Mouse (Mus musculus) cerebellum, adult 18-20 months (tissue): ENCODE measurements around the gene Tenm3.

Experiments
- DNase-seq, 2 experiments: peaks; one replicate each; pipeline ENCODE4 v3.0.0; 2021

Gene Tenm3

GRCm38 (mm10) chr8:48313210-48313984 is 530.4 kb downstream of the Tenm3 start:
- DNase-seq, result no peak

DNA sequence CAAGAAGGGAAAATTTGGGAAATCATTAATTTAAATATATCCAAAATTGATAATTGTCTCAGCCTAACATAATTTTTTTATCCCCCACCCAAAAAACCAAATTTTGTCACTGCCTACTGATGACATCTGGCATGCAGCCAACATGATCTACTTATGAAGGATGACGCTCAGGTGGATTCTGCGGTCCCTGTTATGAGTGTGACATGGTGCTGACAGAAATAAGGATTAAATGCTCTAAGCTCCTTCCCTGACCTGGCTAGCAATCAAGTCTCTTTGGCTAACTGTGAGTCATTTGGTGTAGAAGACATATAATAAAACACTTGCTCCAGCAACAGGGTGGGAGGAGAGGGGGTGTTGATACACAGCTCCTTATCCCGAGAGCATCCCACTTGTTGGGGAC is 532.0 kb downstream of the Tenm3 start:
- no peak for DNase-seq

- no peak for DNase-seq
These were observed 533.4 kb downstream of the Tenm3 start for GRCm38 (mm10) chr8:48310240-48310849.

- DNase-seq, result no peak
These were observed 534.4 kb downstream of the Tenm3 start for GRCm38 (mm10) chr8:48309191-48309987.

DNA sequence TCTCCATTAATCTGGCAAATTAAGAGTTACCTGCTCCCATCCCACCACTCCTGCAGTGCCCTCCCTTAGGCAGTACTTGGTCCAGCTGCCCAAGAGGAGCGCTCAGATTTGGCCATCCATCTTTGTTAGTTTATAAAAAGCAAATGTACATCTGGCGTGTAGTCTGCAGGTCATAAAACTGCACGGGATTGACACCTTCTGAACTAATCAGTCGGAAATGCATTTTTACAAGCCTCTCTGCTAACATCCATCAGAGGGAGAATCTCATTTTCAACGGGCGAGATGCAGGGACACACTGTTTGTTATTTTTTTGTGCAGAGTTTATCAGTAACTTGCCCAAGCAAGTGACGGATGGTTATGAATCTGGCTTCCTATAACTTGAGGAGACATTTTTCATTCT is 539.5 kb downstream of the Tenm3 start:
- no peak for DNase-seq

DNA sequence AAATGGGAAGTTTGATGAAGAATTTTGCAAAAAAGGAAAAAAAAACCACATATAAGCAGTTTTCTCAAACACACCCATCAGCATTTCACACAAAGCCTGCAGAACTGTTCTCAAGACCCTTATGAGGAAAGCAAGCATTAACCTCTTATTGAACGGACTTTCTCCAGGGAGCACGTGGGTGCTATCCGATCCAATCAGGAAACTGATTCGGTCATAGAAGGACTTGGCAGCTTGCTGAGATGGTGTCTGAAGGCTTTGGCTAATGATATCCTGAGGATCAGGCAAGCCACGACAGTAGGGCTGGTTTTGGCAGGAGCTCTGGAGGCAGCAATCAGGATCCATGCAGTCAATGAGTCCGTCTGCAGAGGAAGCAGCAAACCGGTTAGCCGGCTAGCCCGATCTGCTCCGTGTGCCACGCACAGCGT is 543.1 kb downstream of the Tenm3 start:
- DNase-seq, result peak in 1 of 2 experiments; percentile 16

GRCm38 (mm10) chr8:48300061-48300460 is 543.7 kb downstream of the Tenm3 start:
- DNase-seq, result peak in 1 of 2 experiments; percentile 6

DNA sequence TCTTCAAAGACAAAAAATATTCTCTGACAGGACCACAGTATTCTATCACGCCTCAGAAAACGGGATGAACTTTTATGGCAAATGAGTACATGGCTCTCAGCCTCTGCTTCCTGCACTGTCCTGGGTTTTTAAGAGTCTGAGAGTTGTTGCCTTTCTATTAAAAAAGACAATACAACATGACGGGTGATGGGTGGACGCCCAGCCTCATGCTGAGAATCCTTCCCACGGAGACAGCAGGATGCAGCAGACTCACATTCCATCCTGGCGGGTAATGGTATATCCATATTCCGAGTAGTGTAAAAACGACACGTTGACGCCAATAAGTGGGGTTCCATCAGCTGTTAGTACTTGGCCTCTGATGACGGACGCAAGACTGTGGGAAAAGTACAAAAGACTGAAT is 544.4 kb downstream of the Tenm3 start:
- DNase-seq, result no peak

DNA sequence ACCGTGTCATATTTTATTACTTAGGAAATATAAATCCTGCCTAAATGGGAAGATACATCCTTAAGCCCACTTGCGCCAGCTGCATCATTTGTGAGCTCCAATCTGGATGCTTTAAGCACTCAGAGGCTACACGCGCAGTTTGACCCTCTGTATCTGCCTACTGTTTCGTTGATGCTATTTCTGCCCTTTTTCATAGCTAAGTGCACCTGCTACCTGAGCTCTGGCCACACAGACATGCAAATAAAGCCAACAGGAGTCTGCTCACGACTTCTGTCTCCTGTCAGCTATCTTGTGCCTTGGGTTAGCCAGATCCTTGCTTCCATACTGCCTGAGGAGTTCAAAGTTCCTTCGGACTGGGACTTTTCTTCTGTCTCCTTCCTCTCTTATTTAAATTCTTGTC is 547.4 kb downstream of the Tenm3 start:
- DNase-seq, result no peak

DNA sequence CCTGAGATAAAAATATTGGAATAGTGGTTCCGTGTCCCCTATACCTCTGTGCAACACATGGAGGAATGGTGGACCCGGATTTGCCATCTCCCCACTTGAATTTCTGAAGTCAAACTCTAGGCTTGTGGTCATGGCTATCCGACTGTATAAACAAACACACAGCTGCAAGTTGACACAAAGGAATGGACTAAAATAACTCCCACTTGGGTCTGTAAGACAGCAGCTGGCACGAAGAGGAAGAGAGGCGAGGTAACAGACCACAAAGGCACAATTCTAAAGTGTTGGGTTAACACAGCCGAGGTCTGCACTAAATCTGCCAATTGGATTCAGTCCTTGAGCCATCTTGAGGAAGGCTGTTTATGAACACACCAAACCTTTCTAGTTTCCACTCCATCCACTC is 548.2 kb downstream of the Tenm3 start:
- no peak for DNase-seq

DNA sequence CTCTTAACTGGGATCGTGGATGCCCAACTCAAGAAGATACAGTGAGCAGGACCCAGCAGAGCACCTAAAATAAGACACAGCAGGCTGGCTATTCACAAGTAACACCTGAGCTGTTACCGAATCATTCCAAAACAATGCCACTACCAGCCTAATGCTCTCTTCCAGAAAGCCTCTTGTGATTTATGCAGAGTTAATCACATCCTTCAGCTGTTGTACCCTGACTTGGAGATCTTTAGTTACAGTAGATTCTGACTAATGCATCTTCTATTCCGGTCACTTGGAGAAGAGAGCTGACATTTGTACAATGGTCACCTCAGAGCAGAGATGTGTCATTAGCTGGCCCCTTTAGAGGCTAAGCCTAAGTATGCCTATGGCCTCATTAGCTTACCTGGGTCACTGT is 550.0 kb downstream of the Tenm3 start:
- no peak for DNase-seq

DNA sequence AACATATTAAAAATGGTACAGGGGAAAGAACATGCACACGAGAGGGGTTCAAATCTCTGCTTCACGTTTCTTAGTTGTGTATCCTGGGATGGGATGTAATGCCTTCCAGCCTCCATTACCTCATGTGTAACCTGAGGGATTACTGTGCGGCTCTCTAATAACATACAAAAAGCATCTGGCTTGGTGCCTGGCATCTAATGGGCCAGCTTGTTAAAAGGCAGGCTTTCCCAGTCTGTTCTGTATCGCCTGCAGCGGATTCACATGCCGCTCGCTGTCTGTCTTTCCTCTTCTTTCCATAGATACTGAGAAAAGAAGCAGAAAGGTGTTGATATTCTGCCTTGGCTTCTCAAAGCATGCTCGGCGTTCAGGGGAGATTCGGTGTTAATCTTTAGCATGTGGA is 558.3 kb downstream of the Tenm3 start:
- DNase-seq, result no peak

GRCm38 (mm10) chr8:48281855-48282254 is 561.9 kb downstream of the Tenm3 start:
- DNase-seq, result no peak

- no peak for DNase-seq
These were observed 564.4 kb downstream of the Tenm3 start for GRCm38 (mm10) chr8:48279360-48279759.

- no peak for DNase-seq
These were observed 565.6 kb downstream of the Tenm3 start for GRCm38 (mm10) chr8:48277986-48278635.

- no peak for DNase-seq
These were observed 568.7 kb downstream of the Tenm3 start for GRCm38 (mm10) chr8:48275066-48275465.

DNA sequence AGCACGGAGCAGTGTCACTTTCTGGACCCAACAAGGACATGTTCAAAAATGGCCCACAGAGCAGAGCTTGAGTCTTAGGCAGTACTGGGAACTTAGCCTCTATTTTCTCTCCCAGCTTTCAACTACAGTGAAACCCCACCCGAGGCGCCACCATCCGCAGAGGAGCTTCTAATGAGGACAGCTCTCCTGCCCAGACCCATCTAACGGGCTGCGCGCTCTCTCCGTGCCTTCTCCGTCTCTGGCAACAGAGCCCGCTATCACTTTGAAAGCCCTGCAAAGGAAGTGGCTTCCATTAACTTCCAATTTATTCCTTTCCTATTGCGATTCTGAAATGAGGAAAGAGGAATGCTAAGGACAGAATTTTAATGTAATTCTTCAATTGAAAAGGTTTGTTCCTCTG is 569.2 kb downstream of the Tenm3 start:
- no peak for DNase-seq

DNA sequence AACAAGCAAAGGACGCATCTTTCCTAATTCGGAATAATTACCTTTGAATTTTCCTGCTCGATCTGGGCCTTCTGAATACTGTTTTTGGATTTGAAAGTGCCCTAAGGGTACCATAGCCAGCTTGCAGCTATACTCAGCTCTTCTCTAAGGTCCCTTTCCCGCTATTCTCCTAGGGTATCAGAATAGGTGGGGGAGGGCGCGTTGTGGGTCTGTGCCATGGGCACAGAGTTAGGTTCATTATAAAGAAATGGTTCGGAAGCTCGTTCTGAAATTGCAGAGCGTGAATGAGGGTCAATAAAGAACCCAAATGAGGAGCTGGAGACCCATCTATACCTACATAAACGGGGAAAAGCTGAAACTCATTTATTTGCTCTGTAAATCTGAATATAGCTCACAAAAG is 575.1 kb downstream of the Tenm3 start:
- no peak for DNase-seq

GRCm38 (mm10) chr8:48260265-48260664 is 583.5 kb downstream of the Tenm3 start:
- no peak for DNase-seq

DNA sequence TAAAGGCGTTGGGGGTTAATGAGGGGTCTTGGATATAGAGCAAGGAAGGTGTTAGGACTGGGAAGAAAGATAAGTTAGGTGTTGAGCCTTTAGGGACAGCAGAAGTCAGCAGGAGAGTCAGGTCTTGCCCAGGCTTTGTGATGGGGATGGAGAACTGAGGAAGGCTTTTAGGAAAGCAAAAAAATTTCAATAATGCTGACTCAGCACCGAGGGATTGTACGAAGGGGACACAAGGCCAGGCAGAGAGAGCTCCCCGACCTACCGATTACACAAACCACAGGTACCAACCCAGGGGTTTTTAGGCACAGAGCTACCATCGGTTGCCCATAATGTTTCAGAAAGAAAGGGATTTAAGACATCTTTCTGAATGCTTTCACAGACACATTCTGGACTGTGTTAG is 583.9 kb downstream of the Tenm3 start:
- DNase-seq, result no peak

- no peak for DNase-seq
These were observed 599.9 kb downstream of the Tenm3 start for GRCm38 (mm10) chr8:48243876-48244275.

- DNase-seq, result no peak
These were observed 602.7 kb downstream of the Tenm3 start for GRCm38 (mm10) chr8:48240917-48241531.

DNA sequence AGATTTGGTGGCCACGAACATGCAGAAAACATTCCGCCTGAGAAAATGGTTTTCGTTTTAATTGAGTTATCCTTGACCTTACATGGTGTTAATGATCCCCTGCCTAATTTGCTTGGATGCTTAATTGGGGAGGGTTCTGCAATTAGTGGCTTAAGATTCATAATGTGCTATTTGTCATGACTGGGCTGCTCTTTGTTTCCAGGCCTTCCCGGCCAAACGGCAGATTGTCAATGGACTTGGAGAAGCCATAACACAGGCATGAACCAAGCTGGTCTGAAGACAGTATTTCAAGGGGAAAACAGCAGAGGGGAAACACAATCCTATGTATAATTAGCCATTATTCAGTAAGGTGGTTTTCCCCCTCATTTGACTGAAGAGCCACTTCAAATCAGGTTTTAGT is 606.8 kb downstream of the Tenm3 start:
- no peak for DNase-seq
